Mouse (Mus musculus) cerebellum, postnatal 14 days (tissue): Measurements from ENCODE around the gene Olfr548-ps1.
"Not testable (repeated sequence)": the region's sequence is repeated elsewhere in the genome, so short reads cannot be mapped to it uniquely, and the experiment has no call there.

ENCODE experiments used
- DNase-seq, 2 experiments: peaks; one replicate each; pipeline ENCODE4 v3.0.0; 2021; ENCODE audit warnings: mixed read lengths in 2 of 2

The Olfr548-ps1 gene

DNA sequence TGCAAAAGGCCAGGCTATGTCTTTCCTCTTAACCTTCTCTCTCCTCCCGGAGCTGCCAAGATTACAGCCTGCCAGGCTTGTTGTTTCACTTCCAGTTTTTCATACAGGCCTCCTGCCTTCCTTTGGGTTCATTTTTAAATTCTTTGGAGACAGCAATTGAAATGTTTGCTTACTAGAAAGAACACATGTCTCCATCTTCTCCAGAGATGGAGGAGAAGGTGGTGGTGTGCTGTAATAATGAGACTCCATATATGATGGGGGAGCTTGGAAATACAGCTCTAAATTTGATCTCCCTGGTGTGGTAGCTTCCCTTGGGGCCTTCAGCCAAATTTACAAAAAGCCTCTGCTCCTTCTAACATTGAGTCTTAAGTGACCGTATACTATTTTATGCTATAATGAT lies at the start of gene Olfr548-ps1:
TSS of gene Olfr548-ps1 (plus strand) at position 301 of the 400 bp plus-strand sequence.
- no peak for DNase-seq

GRCm38 (mm10) chr7:102494416-102494815 lies 46.3 kb upstream of the Olfr548-ps1 start:
- DNase-seq: not testable (repeated sequence)

DNA sequence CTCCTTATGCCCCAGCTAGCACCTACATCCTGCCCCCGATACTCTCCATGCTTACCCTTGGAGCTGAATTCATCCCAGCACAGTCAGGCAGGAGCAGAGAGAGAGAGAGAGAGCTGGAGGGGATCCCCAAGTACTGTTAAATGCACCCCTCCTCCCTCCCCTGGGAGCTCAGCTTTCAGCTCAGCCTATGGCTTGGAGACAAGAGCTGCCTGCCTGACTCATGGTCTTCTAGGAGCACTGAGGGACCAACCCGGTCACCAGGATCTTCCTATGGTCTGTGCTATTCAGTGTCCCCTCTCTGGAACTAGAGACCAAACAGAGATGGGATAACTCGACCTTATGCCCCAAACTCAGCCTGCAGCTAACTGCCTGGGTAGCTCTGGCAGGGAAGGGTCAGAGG lies 41.2 kb upstream of the Olfr548-ps1 start, which contains the start of gene Olfr545:
TSS of gene Olfr545 (minus strand) at position 101 of the 400 bp plus-strand sequence.
- DNase-seq: no peak

DNA sequence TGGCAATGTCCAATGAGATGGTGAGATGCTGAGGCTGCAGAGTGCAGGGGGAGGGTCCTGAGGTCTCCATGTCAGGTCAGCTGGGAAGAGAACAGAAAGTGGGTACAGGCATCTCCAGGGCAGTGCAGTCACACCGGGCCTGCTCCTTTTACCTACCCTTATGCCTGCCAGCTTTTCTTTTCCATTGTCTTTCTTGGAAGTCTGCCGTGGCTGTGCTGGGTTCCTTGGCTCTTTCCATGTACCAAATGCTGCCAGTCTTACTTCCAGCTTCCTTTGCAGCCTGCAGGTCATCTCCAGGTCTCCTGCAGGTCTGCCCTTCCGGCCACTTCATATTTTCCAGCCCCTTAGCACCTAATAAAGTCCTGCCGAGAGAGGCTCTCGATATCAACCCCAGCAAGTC lies 38.7 kb upstream of the Olfr548-ps1 start:
- peak; percentile 46 to 65 for DNase-seq

GRCm38 (mm10) chr7:102506848-102507247 lies 33.8 kb upstream of the Olfr548-ps1 start:
- DNase-seq: peak; percentile 89 to 90

DNA sequence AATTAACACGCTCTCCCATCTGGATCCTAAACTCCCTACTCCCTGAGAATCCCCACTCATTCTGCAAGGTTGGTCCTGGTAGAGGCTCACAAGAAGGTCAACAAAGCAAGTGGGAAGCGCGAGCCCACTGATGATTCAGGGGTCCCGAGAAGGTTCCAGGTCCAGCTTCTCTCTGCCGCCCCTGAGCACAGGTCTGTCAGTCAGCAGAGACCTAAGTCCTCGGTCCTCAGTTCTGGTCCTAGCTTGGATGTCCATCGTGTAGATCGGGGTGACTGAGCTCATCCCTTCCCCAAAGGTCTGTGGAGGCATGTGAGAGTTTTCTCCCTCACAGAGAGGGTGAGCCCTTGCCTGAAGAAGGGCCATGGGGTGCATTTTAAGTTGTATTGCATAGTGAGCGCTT lies 32.6 kb upstream of the Olfr548-ps1 start:
- no peak for DNase-seq

GRCm38 (mm10) chr7:102508666-102509065 lies 32.0 kb upstream of the Olfr548-ps1 start:
- DNase-seq: no peak

DNA sequence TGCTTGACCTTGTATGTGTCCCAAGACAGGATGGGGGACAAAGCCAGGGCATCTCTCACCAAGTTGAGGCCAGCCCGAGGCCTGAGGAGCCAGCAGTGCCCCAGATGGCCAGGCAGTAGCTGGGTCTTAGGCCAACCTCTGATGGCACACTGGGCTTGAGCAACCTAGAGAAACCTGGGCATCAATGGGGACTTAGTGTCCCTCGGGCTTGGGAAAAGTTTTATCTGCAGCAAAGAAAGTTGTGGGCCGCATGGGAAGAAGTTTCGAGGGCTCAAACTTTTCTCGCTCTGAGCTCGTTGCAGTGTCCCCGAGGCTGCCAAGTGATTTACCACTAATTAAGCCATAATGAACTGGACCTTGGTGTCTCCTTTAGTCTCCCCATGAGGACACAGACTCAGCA lies 31.0 kb upstream of the Olfr548-ps1 start:
- DNase-seq: no peak

DNA sequence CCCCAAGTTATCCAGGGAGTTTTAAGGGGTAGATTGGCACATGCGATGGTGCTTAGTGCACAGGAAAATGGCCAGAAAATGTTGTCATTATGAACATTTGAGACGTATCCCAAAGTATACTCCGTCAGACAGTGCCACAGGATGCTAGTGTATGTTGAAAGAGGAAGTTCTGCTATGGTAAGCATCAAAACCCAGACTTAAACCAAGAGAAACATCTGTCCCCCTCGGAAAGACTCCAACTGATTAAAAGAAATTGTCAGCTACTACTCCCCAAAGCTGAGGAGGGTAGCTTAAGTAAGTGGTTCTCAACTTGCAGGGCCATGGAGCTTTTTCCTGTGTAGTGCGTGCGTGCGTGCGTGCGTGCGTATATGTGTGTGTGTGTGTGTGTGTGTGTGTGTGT lies 28.8 kb upstream of the Olfr548-ps1 start:
- no peak for DNase-seq

GRCm38 (mm10) chr7:102512814-102513435 lies 27.8 kb upstream of the Olfr548-ps1 start:
- DNase-seq: peak; percentile 96 to 97

GRCm38 (mm10) chr7:102514144-102514543 lies 26.6 kb upstream of the Olfr548-ps1 start:
- no peak for DNase-seq

DNA sequence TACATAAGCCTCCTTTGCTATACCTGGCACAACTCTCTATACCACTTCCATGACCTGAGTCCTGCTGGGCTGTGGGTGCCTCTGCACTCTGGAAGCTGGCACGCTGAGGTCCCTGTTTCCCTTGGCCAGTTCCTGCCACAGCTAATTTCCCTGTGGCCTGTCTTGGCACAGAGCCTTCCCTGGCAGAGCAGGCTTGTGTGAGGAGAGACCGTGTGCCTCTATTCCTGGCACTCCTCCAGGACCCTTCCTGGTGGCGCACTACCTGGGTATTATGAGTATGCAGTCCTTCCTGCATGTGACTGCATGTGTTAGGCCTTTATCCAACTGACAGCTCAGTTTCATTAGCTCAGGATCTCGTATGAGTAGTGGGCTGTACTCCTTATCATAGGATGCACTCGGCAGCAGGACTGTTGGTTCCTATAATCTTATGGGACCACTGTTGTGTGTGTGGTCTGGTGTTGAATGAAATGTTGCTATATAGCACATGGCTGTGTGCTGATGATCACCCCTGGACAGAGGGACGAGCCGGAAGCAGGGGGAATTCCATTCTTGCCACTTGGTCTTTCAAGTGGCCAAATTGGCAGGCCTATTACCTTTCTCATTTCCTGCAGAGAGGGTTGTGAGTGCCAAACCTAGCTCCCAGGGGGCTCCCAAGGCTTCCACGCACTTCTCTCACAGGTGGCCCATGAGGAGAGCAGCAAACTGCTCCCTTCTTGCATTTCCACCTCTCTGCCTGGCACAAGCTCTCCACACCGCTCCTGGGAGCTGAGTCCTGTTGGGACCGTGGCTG lies 24.2 kb upstream of the Olfr548-ps1 start:
- DNase-seq: peak; percentile 82

- DNase-seq: peak; percentile 38 to 41
Observed at GRCm38 (mm10) chr7:102517051-102517335, 23.7 kb upstream of the Olfr548-ps1 start.

GRCm38 (mm10) chr7:102529052-102529451 lies 11.6 kb upstream of the Olfr548-ps1 start:
- DNase-seq: no peak

DNA sequence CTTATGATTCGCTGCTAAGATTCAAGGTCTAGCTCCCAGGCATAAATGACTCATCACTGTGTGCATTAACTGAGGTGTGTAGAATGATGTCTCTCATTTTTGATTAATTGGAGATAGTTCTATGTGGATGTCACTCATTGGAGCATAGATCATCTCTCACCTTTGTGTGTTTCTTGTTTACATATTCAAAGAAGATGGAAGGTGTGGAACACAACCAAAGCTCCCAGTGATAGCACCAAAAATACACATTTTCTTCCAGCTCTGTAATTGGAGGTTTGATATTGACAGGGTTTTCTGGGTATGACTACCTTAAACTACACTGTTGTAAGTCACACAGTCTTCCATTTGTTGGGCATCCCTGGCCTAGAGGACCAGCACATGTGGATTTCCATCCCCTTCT lies 6.2 kb upstream of the Olfr548-ps1 start, which contains the start of gene Olfr547:
TSS of gene Olfr547 (plus strand) at position 301 of the 400 bp plus-strand sequence.
- DNase-seq: no peak

- DNase-seq: no peak
Observed at GRCm38 (mm10) chr7:102541251-102541650, 555 bp downstream of the Olfr548-ps1 start.

- DNase-seq: no peak
Observed at GRCm38 (mm10) chr7:102549570-102549969, 8.9 kb downstream of the Olfr548-ps1 start, which contains the start of gene Olfr549. TSS of gene Olfr549 (plus strand) at chr7:102549870.

DNA sequence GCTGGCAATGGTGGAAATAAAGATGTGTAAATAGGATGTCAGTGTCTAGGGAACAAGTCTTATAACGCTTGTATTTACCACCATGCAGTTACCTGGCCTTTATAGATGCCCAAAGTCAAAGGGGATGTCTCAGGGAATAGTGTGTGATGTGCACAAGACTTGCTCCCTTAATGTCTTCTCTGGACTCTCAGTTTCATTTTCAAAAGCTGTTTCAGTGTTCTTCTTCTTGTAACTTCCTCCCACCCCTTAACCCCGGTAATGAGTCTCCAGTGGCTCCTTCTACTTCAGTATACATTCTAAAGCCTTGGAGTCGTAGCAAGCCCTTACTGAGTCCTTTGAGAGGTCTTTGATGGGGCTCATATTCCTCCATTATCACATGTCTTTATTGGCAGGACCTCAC lies 12.6 kb downstream of the Olfr548-ps1 start:
- no peak for DNase-seq

GRCm38 (mm10) chr7:102564999-102565997 lies 24.6 kb downstream of the Olfr548-ps1 start, which contains the start of gene Trim21:
TSS of gene Trim21 (minus strand) at chr7:102565486.
- peak; percentile 57 to 61 for DNase-seq

- DNase-seq: no peak
Observed at GRCm38 (mm10) chr7:102566219-102566618, 25.5 kb downstream of the Olfr548-ps1 start.

DNA sequence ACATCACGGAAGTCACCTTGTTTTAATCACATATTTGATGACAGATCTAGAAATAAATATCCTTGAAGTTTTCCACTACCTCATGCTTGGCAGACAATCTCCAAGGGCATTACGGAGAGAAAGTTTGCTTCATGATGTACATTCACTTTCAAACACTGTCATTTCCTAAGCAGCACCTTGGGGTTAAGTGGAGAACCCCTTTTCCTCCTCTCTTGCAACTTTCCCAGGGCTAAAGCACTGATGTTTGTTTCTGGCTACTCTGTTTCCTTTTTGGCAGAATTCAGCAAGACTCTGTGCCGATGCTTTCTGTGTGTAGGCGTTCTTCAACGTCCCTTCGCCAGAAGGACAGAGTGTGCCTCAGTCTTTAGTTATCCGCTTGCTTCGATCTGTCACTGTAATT lies 30.4 kb downstream of the Olfr548-ps1 start, which contains the start of gene Olfr550:
TSS of gene Olfr550 (plus strand) at position 301 of the 400 bp plus-strand sequence.
- DNase-seq: no peak

DNA sequence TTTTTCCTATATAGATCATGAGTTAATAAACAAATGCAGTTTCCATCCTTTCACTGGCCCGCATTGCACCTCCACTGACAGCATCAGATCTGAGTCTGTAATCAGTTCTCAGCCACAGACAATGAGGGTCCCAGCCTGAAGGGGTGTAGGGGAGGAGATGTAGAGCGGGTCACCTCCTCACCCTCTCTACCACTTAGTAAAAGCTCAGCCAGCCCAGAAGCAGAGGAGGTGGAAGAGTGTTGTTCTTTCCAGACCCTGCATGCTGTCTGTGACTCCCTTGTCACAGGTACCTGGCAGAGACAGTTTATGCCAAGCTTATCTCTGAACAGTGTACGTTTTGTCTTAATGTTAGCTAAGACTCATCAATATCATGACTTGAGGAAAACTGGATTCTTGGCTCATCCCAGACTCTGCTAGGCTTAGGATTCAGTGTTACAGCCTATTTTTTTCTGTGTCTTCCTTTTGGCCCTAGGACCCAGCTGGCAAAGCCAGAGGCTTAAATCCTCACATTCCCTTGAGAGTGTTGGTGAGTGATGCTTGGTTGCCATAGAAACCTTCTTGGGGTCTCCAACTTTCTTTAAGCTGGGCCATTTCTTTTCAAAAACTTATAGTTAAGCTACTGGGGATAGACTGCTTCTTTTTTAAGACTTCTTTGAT lies 32.6 kb downstream of the Olfr548-ps1 start:
- no peak for DNase-seq
